Mouse (Mus musculus): ENCODE measurements around the gene Gm49361. TPM values are rescaled to one million over a fixed set of nuclear protein-coding genes. Genes with fewer than 3 reads are reported as not detected.
"Not testable (repeated sequence)": the region's sequence is repeated elsewhere in the genome, so short reads cannot be mapped to it uniquely, and the experiment has no call there.

The Gm49361 gene
- polyA plus RNA-seq, 1 experiment, result not detected

DNA sequence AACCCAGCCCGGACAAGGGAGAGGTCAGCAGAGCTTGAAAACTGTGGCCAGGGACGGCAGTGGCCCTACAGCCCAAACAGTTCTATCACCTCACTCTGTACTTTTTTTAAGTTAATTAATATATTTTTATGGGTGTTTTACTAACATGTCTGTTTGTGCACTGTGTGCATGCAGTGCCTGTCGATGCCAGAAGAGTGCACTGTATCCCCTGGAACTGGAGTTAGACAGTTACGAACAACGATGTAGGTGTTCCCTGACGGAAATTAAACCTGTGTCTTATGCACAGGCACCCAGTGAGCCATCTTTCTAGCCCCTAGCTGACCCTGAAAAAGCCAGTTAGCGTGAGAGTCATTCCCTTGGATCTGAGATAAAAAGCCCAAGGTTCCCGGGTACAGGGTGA lies 50.4 kb downstream of the Gm49361 start:
- no peaks in the 10 kb centered on the region for H3K27me3 ChIP-seq (ENCODE audit: control insufficient read depth, insufficient read depth, insufficient read length)
- peaks cover 65% of the 10 kb centered on the region for H3K36me3 ChIP-seq (ENCODE audit: control insufficient read depth, insufficient read depth)
- H3K79me2 ChIP-seq (ENCODE audit: control insufficient read depth, insufficient read depth), result no peaks in the 10 kb centered on the region
- no peak overlapping the region for H3K4me3 ChIP-seq (ENCODE audit: insufficient read depth, poor library complexity, severe bottlenecking)
- peaks cover 2% of the 10 kb centered on the region for H3K79me3 ChIP-seq (ENCODE audit: low read depth)
- TF ChIP-seq MYOD1 (IDR thresholded peaks at IDR 0.05; ENCODE audit: control insufficient read depth, insufficient read length, low read depth) (no peak), CTCF (IDR thresholded peaks at IDR 0.05; ENCODE audit: control insufficient read depth, insufficient read depth, insufficient read length) (peak; percentile 1), CEBPB (IDR thresholded peaks at IDR 0.05; ENCODE audit: low read depth) (no peak), MYOG (IDR thresholded peaks at IDR 0.05; ENCODE audit: control insufficient read depth, extremely low read depth, insufficient read length) (no peak), MAX (IDR thresholded peaks at IDR 0.05) (no peak)
- no peak overlapping the region for H3ac ChIP-seq (ENCODE audit: control insufficient read depth, insufficient read length, low read depth)

- Histone ChIP-seq H3ac (ENCODE audit: control insufficient read depth, insufficient read length, low read depth) (no peak overlapping the region), H3K36me3 (ENCODE audit: control insufficient read depth, insufficient read depth) (peaks cover 75% of the 10 kb centered on the region), H3K79me2 (ENCODE audit: control insufficient read depth, insufficient read depth) (no peaks in the 10 kb centered on the region), H3K79me3 (ENCODE audit: low read depth) (peaks cover 2% of the 10 kb centered on the region), H3K4me3 (ENCODE audit: insufficient read depth, poor library complexity, severe bottlenecking) (no peak overlapping the region), H3K27me3 (ENCODE audit: control insufficient read depth, insufficient read depth, insufficient read length) (no peaks in the 10 kb centered on the region)
- TF ChIP-seq MAX (IDR thresholded peaks at IDR 0.05), result no peak
- TF ChIP-seq CEBPB (IDR thresholded peaks at IDR 0.05; ENCODE audit: low read depth), result no peak
- TF ChIP-seq MYOG (IDR thresholded peaks at IDR 0.05; ENCODE audit: control insufficient read depth, extremely low read depth, insufficient read length), result no peak
- no peak for TF ChIP-seq FOSL1 (IDR thresholded peaks at IDR 0.05; ENCODE audit: insufficient read depth, low read length, poor library complexity, severe bottlenecking)
- no peak for TF ChIP-seq MYOD1 (IDR thresholded peaks at IDR 0.05; ENCODE audit: control insufficient read depth, insufficient read length, low read depth)
- TF ChIP-seq USF1 (IDR thresholded peaks at IDR 0.05; ENCODE audit: low read depth), result no peak
- no peak for TF ChIP-seq CTCF (IDR thresholded peaks at IDR 0.05; ENCODE audit: control insufficient read depth, insufficient read depth, insufficient read length)
These were observed 51.7 kb downstream of the Gm49361 start for GRCm38 (mm10) chr14:57694246-57694645.

GRCm38 (mm10) chr14:57692517-57693130 lies 53.3 kb downstream of the Gm49361 start:
- Histone ChIP-seq H3K79me2 (ENCODE audit: control insufficient read depth, insufficient read depth) (no peaks in the 10 kb centered on the region), H3K36me3 (ENCODE audit: control insufficient read depth, insufficient read depth) (peaks cover 70% of the 10 kb centered on the region), H3K27me3 (ENCODE audit: control insufficient read depth, insufficient read depth, insufficient read length) (no peaks in the 10 kb centered on the region)

GRCm38 (mm10) chr14:57691316-57691715 lies 54.6 kb downstream of the Gm49361 start:
- H3K4me3 ChIP-seq (ENCODE audit: insufficient read depth, poor library complexity, severe bottlenecking), result no peak overlapping the region
- no peak overlapping the region for H3ac ChIP-seq (ENCODE audit: control insufficient read depth, insufficient read length, low read depth)
- no peaks in the 10 kb centered on the region for H3K27me3 ChIP-seq (ENCODE audit: control insufficient read depth, insufficient read depth, insufficient read length)
- TF ChIP-seq USF1 (IDR thresholded peaks at IDR 0.05; ENCODE audit: low read depth) (no peak), MYOD1 (IDR thresholded peaks at IDR 0.05; ENCODE audit: control insufficient read depth, insufficient read length, low read depth) (no peak), MYOG (IDR thresholded peaks at IDR 0.05; ENCODE audit: control insufficient read depth, extremely low read depth, insufficient read length) (no peak), CEBPB (IDR thresholded peaks at IDR 0.05; ENCODE audit: low read depth) (no peak), CTCF (IDR thresholded peaks at IDR 0.05; ENCODE audit: control insufficient read depth, insufficient read depth, insufficient read length) (no peak), FOSL1 (IDR thresholded peaks at IDR 0.05; ENCODE audit: insufficient read depth, low read length, poor library complexity, severe bottlenecking) (no peak), MAX (IDR thresholded peaks at IDR 0.05) (no peak)
- peaks cover 62% of the 10 kb centered on the region for H3K36me3 ChIP-seq (ENCODE audit: control insufficient read depth, insufficient read depth)
- H3K79me3 ChIP-seq (ENCODE audit: low read depth), result peaks cover 2% of the 10 kb centered on the region
- no peaks in the 10 kb centered on the region for H3K79me2 ChIP-seq (ENCODE audit: control insufficient read depth, insufficient read depth)

More at GRCm38 (mm10) chr14:57692517-57693130, 53.3 kb downstream of the Gm49361 start:
- no peak overlapping the region for H3K4me3 ChIP-seq (ENCODE audit: insufficient read depth, poor library complexity, severe bottlenecking)
- H3ac ChIP-seq (ENCODE audit: control insufficient read depth, insufficient read length, low read depth), result no peak overlapping the region
- H3K79me3 ChIP-seq (ENCODE audit: low read depth), result peaks cover 2% of the 10 kb centered on the region
- TF ChIP-seq MYOD1 (IDR thresholded peaks at IDR 0.05; ENCODE audit: control insufficient read depth, insufficient read length, low read depth), result no peak
- no peak for TF ChIP-seq USF1 (IDR thresholded peaks at IDR 0.05; ENCODE audit: low read depth)

DNA sequence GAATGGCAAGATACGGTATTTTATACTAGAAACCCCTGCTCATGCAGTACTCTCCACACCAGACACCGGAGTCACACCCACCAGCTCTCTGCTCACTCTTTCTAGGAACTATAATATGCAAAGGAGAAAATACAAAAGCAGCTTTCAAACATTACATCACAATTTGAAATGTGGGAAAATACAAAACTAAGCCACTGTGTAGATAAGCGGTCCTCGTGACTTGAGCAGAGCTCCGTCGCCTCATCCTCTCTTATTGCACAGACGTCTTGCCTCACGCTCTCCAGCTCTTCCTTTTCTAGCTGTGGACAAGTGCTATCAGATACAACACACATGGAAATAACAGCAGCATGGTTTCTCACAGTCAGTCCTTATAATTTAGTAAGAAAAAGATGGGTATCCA lies 55.2 kb downstream of the Gm49361 start:
- peaks cover 2% of the 10 kb centered on the region for H3K79me3 ChIP-seq (ENCODE audit: low read depth)
- TF ChIP-seq FOSL1 (IDR thresholded peaks at IDR 0.05; ENCODE audit: insufficient read depth, low read length, poor library complexity, severe bottlenecking), result no peak
- no peak for TF ChIP-seq CEBPB (IDR thresholded peaks at IDR 0.05; ENCODE audit: low read depth)
- no peak for TF ChIP-seq USF1 (IDR thresholded peaks at IDR 0.05; ENCODE audit: low read depth)
- no peak for TF ChIP-seq MAX (IDR thresholded peaks at IDR 0.05)
- TF ChIP-seq CTCF (IDR thresholded peaks at IDR 0.05; ENCODE audit: control insufficient read depth, insufficient read depth, insufficient read length), result no peak
- TF ChIP-seq MYOG (IDR thresholded peaks at IDR 0.05; ENCODE audit: control insufficient read depth, extremely low read depth, insufficient read length), result no peak
- no peak for TF ChIP-seq MYOD1 (IDR thresholded peaks at IDR 0.05; ENCODE audit: control insufficient read depth, insufficient read length, low read depth)
- H3K79me2 ChIP-seq (ENCODE audit: control insufficient read depth, insufficient read depth), result no peaks in the 10 kb centered on the region
- peaks cover 56% of the 10 kb centered on the region for H3K36me3 ChIP-seq (ENCODE audit: control insufficient read depth, insufficient read depth)
- no peak overlapping the region for H3K4me3 ChIP-seq (ENCODE audit: insufficient read depth, poor library complexity, severe bottlenecking)
- no peak overlapping the region for H3ac ChIP-seq (ENCODE audit: control insufficient read depth, insufficient read length, low read depth)
- H3K27me3 ChIP-seq (ENCODE audit: control insufficient read depth, insufficient read depth, insufficient read length), result no peaks in the 10 kb centered on the region

GRCm38 (mm10) chr14:57688066-57688465 lies 57.8 kb downstream of the Gm49361 start:
- not testable (repeated sequence) for H3K4me3 ChIP-seq (ENCODE audit: insufficient read depth, poor library complexity, severe bottlenecking)

More at GRCm38 (mm10) chr14:57688066-57688465, 57.8 kb downstream of the Gm49361 start:
- H3K79me3 ChIP-seq (ENCODE audit: low read depth); H3ac ChIP-seq (ENCODE audit: control insufficient read depth, insufficient read length, low read depth); H3K79me2 ChIP-seq (ENCODE audit: control insufficient read depth, insufficient read depth); H3K27me3 ChIP-seq (ENCODE audit: control insufficient read depth, insufficient read depth, insufficient read length): not testable (repeated sequence)
- H3K36me3 ChIP-seq (ENCODE audit: control insufficient read depth, insufficient read depth), result peaks cover 35% of the 10 kb centered on the region
